Mouse (Mus musculus): ENCODE measurements around the gene Unkl.

Gene Unkl

DNA sequence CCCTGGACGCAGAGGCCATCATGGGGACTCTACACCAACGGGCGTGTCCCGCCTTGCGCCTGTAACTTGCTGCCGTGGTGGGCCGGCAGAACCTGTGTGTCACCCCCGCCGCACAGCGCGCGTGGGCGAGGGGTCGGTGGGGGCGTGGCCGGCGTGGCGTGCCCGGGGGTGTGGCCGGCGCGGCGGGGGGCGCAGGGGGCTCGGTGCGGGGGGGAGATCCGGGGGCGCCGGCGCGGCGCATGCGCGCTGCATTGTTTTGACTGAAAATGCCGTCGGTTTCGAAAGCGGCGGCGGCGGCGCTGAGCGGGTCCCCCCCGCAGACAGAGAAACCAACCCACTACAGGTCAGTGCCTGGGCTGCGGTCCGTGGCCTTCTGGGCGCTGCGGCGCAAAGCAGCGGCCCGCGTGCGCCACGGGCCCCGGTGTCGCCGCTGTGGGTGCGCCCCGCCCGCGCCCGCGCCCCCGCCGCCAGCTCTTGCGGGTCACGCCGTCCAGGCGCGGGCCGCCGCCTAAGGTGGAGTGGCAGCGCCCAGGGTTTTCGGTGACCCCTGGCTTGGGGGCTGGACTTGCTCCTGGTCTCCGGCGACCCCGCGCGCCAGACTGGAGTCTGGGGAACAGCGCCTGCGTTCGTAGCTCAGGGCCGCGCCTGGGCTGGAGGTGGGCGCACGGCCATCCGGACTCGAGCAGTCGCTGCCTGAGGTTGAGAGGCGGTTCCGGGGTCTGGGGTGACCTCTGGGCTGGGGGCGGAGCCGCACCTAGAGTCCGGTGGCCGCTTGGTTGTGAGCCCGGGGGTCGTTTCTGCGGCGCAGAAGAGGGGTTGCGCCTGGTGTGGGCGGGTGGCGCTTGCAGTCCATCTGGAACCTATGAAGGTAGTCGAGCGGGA is at the start of gene Unkl:
Gene Unkl (plus strand): TSS at position 248 of the 882 bp plus-strand sequence.
- DNase-seq (ENCODE audit: low spot score in 2 of 2) = peak; percentile 73 to 85

DNA sequence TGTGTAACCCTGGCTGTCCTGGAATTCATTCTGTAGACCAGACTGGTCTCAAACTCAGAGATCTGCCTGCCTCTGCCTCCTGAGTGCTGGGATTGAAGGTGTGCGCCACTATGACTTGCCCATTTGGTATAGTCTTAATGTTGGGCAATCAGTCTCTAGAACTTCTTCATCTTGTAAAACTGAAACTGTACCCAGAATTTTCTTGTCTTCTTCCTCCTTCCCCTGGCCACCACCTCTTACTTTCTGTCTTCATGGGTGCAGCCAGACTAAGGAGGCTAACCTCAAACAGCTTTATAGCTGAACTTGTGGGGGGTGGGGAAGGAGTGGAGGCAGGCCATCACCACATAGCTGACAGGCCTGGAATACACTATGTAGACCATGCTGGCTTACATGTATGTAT is 49.4 kb upstream of the Unkl start:
- no peak for DNase-seq (ENCODE audit: low spot score in 2 of 2)

DNA sequence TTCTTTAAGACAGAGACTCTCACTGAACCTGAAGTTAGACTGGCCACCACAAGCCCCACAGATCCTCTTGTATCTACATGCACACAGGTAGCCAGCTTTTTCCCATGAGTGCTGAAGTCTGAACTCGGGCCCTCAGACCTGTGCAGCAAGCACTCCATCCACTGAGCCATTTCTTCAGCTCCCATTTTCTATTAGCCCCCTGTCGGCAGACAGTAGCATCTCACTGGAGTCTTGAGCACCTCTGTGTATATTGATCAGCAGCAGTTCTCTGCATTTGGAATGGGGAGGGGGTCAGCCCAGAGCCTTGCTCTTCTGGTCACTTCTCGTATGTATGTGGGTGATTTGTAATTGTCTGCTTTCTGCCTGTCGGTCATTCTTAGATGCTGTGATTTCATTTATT is 48.2 kb upstream of the Unkl start:
- DNase-seq (ENCODE audit: low spot score in 2 of 2) = no peak

DNA sequence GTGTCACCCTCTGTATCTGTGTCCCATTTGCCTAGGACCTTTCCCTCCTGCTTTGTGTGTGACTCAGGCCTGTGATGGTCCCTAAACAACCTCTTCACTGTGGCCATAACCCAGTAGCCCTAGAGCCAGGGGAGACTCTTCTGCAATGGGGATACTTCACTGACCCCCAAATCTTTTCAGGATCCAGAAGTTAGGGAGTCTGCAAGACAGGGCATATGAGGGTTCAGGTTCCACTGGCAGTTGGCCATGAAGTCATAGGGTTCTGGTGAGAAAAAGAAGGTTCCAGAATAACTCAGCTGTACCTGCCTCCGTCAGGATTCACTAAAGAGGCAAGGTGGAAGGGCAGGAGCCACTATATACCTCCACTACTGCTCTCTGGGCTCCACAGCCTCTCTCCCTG is 26.0 kb upstream of the Unkl start, which contains the start of gene Ccdc154:
Gene Ccdc154 (plus strand): TSS at position 301 of the 400 bp plus-strand sequence.
- DNase-seq (ENCODE audit: low spot score in 2 of 2) = no peak

DNA sequence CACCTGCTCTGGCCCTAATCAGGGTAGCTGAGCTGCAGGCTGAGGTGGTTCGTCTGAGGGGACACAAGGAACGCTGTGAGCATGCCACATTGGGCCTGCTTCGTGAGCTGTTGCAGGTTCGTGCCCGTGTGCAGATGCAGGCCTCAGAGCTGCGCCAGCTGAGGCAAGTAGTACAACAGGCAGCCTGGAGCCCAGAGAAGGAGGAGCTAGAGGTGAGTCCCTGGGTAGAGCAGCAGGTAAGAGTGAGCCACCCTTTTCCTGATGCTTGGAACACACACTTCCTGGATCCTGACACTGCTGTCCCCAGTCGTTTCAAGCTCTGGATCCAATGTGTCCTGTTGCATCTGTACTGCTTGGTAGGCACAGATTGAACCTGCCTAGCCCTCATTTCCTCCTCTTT is 24.8 kb upstream of the Unkl start:
- DNase-seq (ENCODE audit: low spot score in 2 of 2) = no peak

DNA sequence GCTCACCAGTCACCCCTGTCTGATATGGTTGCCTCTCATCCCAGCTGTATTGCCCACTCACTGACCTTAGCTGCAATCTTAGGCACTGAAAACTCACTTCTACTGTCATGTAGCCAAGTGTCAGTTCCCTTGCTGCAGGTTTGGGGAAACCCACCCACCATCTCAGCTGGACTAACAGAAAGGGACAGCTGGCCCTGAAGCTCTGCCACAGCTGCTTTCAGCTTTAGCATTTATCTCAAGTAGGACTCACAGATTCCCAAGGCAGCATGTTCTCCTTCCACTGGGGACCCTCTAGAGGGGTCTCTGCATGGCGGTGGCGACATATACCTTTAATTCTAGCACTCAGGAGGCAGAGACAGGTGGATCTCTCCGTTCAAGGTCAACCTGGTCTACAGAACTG is 23.4 kb upstream of the Unkl start:
- DNase-seq (ENCODE audit: low spot score in 2 of 2) = no peak

DNA sequence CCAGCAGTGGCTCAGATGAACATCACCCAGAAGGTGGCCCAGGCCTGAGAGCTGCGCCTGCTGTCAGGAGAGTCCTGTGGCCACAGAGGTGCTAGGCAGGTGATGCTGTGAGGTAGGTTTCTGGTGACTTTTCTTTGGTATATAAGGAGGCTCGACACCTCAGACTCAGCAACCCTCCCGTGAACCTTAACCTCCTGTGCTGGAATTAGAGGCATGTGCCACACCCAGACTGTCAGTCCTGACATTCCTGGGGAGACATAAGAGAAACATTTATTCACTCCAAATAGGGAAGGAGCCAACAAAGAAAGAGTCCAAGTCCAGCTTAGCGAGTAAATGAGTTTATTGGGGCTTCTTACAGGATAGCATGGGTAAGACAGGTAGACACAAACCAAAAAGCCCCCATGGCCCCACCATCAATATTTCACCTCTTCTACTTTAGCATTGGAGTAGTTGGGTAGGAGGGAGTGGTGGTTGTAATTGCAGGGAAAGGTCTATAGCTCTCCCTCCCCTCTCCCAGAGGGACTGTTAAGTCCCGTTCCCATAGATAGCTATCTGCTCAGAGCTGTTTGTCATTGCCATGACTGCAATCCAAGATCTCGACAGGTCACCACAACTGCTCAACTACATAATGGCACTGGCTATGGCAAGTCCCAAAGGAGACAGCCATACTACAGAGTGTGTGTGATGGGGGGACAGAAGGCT is 22.1 kb upstream of the Unkl start:
- no peak for DNase-seq (ENCODE audit: low spot score in 2 of 2)

DNA sequence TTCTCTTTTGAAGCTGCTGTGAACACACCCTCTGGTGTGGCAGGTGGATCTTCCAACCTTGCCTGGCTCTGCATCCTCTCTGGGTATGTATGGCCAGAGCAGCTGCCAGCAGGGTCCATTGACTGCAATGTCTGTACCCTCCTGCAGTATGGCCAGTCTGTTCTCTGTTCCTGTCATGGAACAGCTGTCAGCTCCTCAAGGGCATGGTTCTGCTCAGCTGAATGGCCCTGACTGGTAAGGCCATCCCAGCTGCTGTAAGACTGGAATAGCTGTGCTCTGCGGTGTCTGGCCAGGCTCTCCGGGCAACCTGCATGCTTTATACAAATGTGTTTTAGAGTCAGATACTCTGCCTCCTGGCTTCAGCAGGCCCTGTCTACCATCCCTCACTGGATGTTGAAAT is 18.5 kb upstream of the Unkl start:
- no peak for DNase-seq (ENCODE audit: low spot score in 2 of 2)

DNA sequence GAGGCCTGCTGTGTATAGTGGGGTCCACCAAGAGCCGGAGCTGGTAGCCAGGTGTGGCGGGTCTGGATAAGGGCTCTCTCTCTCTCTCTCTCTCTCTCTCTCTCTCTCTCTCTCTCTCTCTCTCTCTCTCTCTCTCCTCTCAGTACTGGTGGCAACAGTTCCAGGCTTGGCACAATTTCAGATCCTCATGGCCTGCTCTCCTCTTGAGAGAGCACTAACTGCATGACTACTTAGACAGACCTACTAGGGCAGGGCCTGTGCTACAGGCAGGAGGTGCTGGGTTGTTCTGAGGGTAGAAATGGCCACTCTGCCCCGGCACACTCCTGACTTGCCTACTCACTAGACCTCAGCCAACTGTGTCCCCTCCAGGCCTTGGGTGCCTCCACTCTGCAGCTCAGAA is 15.6 kb upstream of the Unkl start:
- DNase-seq (ENCODE audit: low spot score in 2 of 2) = no peak

DNA sequence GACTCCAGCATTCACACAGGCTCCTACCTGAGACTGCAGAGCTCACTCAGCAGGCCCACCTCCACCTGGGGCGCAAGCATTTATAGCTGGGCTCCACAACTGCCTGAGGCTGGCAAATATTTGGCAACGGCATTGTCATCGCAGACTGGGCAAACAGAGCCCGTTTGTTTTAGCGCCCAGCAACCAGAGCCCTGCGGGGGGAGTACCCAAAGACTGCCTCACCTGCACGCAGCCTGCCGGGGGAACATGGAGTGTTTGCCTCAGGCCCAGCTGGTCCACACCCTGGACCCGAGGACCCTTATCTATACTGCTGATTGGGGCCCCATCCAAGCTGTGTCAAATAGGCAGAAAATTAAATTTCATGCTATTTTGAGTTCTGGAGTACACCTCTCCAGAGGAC is 12.8 kb upstream of the Unkl start, which contains the start of gene Gm38655:
Gene Gm38655 (minus strand): TSS at position 61 of the 400 bp plus-strand sequence.
- no peak for DNase-seq (ENCODE audit: low spot score in 2 of 2)

DNA sequence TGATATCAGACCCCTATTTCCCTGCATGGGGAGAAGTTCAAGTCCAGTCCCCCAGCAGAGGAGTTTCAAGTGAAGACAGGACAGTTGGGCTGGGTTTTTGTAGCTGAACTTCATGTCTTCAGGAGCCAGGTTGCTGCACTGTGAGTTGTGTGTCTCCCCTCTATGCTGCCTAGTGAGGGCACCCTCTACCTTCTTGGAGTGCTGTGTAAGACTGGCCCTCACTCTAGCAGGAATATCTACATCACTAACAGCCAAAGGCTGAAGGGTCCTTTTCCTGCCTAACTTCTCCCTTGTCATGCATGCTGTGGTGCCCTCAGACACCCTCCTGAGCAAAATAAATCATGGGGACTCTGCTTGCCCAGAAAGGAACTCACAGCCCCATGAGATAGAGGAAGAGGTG is 5.0 kb upstream of the Unkl start:
- no peak for DNase-seq (ENCODE audit: low spot score in 2 of 2)

DNA sequence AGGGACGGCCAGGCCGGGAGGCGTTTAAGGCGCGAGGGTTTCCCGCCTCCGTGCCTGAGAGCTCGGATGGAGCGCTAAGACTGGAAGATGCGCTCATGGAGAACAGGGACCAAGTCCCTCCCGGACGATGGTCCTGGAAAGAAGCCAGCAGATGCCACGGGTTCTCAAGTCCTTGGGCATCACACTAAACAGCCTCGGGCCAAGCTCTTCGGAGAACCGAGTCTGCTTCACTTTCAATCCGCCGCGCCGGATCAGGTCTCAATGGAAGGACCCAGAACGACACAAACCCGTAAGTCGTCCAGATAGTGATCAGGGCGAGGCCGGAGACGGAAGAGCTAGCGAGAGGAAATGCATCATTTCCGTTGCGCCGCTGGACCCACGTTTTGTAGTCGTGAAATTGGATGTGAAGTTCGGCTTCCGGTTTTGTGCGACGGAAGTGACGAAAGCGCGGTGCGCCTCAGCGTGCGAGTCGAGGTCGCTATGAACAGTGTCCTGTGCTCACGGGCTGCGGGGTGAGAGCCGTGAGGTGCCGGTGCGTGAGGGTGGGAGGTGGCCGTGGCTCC is 4.0 kb upstream of the Unkl start, which contains the start of gene BC003965:
Gene BC003965 (plus strand): TSS at position 426 of the 563 bp plus-strand sequence.
- peak; percentile 99 for DNase-seq (ENCODE audit: low spot score in 2 of 2)

DNA sequence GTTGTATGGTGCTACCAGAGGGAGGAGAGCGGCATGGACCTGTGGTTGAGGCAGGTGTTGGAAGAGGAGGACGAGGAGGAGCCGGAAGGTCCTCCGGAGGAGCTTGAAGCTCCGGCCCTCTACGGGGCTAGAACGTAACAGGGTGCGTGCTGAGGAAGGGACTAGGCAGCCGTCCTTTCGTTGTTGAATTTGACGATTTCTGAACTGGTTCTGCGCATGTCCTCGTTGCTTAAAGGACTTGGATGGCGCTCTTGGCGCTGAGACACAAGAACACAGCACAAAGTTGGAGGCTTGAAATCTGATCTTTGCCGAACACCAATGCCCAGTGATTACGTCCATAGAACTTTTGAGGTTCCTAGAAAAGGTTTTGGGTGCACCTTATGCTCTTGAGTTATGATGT is 3.2 kb upstream of the Unkl start:
- DNase-seq (ENCODE audit: low spot score in 2 of 2) = no peak

DNA sequence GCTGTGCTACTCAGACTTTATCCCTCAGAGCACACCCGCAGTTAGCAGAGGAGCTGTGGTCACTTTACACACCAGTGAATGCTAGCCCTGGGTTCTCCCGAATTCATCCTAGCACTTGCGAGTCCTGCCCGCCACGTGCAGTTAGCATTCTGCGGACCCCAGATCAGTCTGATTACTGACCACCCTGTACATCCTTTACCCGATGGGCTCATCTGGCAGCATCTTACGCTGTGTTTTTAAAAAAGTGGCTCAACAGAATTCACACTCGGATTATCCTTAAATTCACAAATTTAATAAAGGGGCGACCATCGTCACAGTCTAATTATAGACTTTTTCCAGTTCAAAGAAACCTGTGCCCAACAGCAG is 430 bp upstream of the Unkl start:
- no peak for DNase-seq (ENCODE audit: low spot score in 2 of 2)

DNA sequence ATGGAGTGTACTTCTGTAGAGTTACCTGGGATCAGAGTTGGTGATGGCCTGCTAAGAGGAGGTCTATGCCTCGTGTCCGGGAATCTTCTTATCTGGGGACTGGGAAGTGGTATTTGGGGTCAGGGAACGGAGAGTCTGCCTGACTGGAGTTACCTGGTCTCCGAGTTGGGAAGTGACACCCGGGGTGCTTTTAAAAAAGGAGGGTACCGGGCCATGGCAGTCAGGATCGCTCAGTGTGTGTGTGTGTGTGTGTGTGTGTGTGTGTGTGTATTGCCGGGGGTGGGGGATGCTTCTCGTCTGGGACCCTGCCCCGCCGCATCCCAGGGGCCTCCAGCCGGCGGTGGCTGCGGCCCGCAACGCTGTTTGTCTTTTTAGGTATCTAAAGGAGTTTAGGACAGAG is 894 bp downstream of the Unkl start:
- no peak for DNase-seq (ENCODE audit: low spot score in 2 of 2)

DNA sequence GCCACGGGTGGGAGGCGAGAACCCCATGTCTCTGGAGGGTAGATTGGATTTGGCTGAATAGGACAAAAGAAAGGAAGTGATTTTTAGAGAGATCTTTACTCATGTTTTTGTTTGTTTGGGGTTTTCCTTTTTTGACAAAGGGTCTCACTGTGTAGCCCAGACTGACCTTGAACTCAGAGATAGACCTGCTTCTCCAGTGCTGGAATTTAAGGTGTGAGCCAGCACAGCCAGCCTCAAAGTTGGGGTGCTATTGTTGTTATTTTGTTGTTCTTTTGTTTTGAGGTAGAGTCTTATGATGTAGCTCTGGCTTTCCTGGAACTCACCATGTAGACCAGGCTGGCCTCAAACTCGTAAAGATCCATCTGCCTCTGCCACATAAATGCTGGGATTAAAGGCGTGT is 14.2 kb downstream of the Unkl start:
- no peak for DNase-seq (ENCODE audit: low spot score in 2 of 2)

DNA sequence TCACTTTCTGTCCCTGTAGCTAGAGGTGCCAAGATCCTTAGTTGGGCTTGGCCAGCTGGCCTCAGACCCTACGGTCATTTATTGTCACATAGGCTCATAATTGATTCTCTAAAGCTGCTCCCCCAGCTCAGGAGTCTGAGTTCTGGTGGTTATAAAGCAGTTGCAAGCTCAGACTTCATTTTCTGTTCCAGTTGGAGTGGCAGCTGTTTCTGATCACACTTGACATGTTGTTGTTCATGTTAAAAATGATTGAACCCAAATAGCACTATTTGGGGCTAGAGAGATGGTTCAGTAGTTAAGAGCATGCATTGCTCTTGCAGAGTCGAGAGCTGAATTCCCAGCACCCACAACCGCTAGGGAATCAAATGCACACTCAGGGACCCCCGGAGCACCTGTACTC is 21.8 kb downstream of the Unkl start:
- no peak for DNase-seq (ENCODE audit: low spot score in 2 of 2)

DNA sequence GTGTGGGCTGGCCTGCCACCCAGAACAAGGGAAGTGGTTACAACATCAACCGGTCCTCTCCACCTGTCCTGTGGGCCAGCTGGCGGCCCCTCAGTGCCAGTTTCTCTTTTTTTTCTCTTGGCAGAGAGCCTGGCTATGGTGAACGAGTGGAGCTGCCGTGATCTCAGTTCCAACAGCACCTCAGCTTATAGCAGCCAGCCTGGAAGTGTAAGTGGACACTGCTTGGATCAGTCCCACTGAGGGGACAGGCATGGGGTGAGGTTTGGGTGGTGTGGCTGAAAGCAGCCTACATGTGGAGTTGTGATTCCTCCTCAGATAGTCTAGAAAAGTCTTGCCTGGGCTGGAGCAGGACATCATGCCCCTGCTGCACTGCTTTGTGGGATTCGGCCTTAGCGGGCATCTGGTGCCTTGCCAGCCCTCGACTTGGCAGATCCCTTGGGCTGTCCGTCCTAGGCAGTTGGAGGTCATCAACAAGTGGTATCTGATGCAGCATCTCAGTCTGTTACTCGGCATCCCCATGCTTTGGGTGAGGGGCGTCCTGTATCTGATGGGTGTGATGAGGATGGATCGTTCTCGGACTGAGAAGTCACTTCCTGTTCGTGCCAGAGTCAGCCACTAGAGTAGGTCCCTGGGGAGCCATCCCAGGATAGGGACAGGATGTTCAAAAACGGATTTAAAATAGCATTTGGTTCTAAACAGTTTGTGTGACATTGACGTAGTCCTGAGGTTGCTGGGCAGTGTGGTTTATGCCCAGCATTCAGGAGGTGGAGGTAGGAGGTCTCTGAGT is 22.7 kb downstream of the Unkl start:
- DNase-seq (ENCODE audit: low spot score in 2 of 2) = no peak

DNA sequence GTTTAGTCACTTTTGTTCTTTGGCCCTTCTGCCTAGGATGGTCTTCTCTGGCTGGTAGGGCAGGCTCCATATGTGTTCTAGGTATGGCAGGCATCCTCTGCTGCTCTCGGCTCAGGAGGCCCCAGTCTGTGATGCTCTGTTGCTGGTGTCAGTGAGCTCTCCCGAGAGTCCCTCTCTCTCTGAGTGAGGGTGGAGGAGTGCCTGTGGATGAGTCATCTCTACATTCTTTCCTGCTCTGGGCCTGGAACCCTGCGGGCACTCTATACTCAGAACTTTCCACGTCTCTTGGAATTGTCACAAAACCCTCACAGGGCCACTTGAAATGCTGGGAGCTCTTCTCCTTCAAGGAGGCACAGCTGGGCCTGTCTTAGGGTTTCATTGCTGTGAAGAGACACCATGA is 23.5 kb downstream of the Unkl start:
- no peak for DNase-seq (ENCODE audit: low spot score in 2 of 2)

DNA sequence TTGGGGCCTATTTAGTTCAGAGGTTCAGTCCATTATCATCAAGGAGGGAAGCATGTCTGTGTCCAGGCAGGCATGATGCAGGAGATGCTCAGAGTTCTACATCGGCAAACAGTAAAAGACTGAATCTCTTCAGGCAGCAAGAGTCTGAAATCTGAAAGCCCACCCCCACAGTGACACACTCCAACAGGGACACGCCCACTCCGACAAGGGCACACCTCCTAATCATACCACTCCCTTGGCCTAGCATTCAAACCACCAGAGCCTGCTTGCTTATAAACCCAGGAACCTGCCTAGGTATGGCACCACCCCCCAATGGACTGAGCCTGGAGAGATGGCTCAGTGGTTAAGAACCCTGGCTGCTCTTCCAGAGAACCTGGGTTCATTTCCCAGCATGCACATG is 27.2 kb downstream of the Unkl start:
- no peak for DNase-seq (ENCODE audit: low spot score in 2 of 2)

DNA sequence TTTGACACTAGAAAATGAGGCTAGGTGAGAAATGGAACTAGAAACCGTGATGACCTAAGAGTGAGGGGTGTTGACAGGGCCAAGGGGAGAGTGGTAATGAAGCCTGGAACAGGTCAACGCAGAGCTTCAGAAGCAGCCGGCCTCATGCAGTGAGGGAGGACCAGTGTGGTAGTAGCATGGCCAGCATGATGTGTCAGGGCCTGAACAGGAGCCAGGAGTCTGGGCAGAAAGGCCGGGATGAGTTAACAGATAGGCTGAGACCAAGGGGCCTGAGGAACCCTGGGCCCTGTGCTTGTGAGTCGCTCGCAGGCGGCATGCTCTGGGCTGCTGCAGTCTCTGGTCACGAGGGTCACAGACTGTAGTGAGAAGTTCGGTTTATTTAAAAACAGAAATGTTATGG is 30.8 kb downstream of the Unkl start:
- DNase-seq (ENCODE audit: low spot score in 2 of 2) = no peak

Measured in right cerebral cortex, postnatal 10 days (tissue).